Mouse (Mus musculus): ENCODE data around the gene Ube2k.

DNA sequence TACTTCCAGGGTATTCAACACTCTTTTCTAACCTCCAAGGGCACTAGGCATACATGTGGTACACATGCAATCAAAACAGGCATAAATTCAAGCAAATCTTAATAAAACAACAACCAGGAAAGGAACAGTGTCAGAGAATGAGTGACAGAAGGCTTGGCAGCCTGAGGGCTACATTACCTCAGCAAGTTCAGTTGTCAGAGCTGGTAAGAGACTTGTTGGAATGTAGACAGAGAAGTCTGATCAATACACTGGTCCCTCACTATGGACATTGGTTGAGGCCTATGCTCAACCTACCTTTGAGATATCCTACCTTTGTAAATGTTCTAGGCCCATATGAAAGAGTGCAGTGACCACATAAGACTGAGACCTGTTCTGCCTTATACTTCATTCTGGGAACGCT is 69.8 kb downstream of the Ube2k start:
- TF ChIP-seq EP300 (IDR thresholded peaks at IDR 0.05) (no peak), CTCF (IDR thresholded peaks at IDR 0.05) (no peak)
